Mouse (Mus musculus) forebrain, embryonic 11.5 days (tissue): Measurements from ENCODE around the gene Tas2r138. TPM values are rescaled to one million over a fixed set of nuclear protein-coding genes. Genes with fewer than 3 reads are reported as not detected.
"Not testable (repeated sequence)": the region's sequence is repeated elsewhere in the genome, so short reads cannot be mapped to it uniquely, and the experiment has no call there.

Source experiments
- ATAC-seq: fragments of 200-750 bp; cut with Nextera tagmentation; replicated peaks from 2 replicates; pipeline ENCODE4 v1.8.0; 2017; ENCODE audit warnings: moderate TSS enrichment; ENCODE audit not compliant: low FRiP score
- DNase-seq: peaks from one replicate; pipeline ENCODE4 v3.0.0-alpha.2; 2017; ENCODE audit warnings: low spot score
- H3K27ac ChIP-seq: fragments of 300-500 bp; sonication (generic); 2 replicates; pipeline ENCODE4 v1.5.1; 2014; ENCODE audit warnings: low read depth, low read length
- H3K27me3 ChIP-seq: fragments of 300-500 bp; sonication (generic); 2 replicates; pipeline ENCODE4 v1.6.1; 2014; ENCODE audit warnings: mild to moderate bottlenecking, low read length, mixed read lengths; ENCODE audit not compliant: control insufficient read depth, insufficient read depth
- H3K36me3 ChIP-seq: fragments of 300-500 bp; sonication (generic); 2 replicates; pipeline ENCODE4 v1.6.1; 2014; ENCODE audit warnings: mild to moderate bottlenecking, low read length, moderate library complexity, mixed read lengths; ENCODE audit not compliant: control insufficient read depth, insufficient read depth
- H3K4me1 ChIP-seq: fragments of 300-500 bp; sonication (generic); replicated peaks from 2 replicates; pipeline ENCODE4 v1.6.1; 2014; ENCODE audit warnings: low read length, mixed read lengths; ENCODE audit not compliant: control insufficient read depth, insufficient read depth
- H3K4me2 ChIP-seq: fragments of 300-500 bp; sonication (generic); 2 replicates; pipeline ENCODE4 v1.6.1; 2014; ENCODE audit warnings: low read depth, mild to moderate bottlenecking, low read length, moderate library complexity, mixed read lengths; ENCODE audit not compliant: severe bottlenecking
- H3K4me3 ChIP-seq: fragments of 300-500 bp; sonication (generic); 2 replicates; pipeline ENCODE4 v1.5.1; 2014; ENCODE audit warnings: low read depth, low read length
- H3K9ac ChIP-seq: fragments of 300-500 bp; sonication (generic); 2 replicates; pipeline ENCODE4 v1.6.1; 2014; ENCODE audit warnings: low read length
- H3K9me3 ChIP-seq: fragments of 300-500 bp; sonication (generic); 2 replicates; pipeline ENCODE4 v1.6.1; 2016; ENCODE audit warnings: low read length, mixed read lengths; ENCODE audit not compliant: control insufficient read depth
- WGBS: fragments of 180-500 bp; shearing (Covaris S2); extraction: QIAGEN DNeasy Blood & Tissue Kit; methylation state at CpG from one replicate; pipeline ENCODE4 v1.1.7; 2014; 5-methylcytosine and 5-hydroxymethylcytosine counted together
- polyA plus RNA-seq: library from polyadenylated mRNA; unstranded; fragments of >200 nt; fragmentation: Nextera tagmentation; extraction: Ambion mirVana; gene quantifications from 2 replicates; pipeline ENCODE4 v1.2.1, GENCODE M21; 2014

The Tas2r138 gene
- polyA plus RNA-seq, 1 experiment from 2014 or later, result not detected

- no peaks in the 10 kb centered on the region for H3K9me3 ChIP-seq
- no peaks in the 10 kb centered on the region for H3K27me3 ChIP-seq
- H3K4me3 ChIP-seq, result no peak within 1 kb of the TSS
- no peak for ATAC-seq
- H3K4me1 ChIP-seq, result no peaks in the 10 kb centered on the region
- H3K36me3 ChIP-seq, result no peaks in the 10 kb centered on the region
- H3K9ac ChIP-seq, result no peak within 1 kb of the TSS
- no peak for DNase-seq
- no peak within 1 kb of the TSS for H3K27ac ChIP-seq
- H3K4me2 ChIP-seq, result no peak within 1 kb of the TSS
- 86% methylated on average over 8 of the region's 8 CpGs for WGBS
These were observed 15.4 kb upstream of the Tas2r138 start, which contains the start of gene Mgam for GRCm38 (mm10) chr6:40628406-40629000. Gene Mgam, plus strand, starts transcription at chr6:40628831.

GRCm38 (mm10) chr6:40626111-40626510 lies 13.0 kb upstream of the Tas2r138 start:
- no peaks in the 10 kb centered on the region for H3K4me1 ChIP-seq
- ATAC-seq, result no peak
- 59% methylated on average over 1 of the region's 1 CpGs for WGBS

GRCm38 (mm10) chr6:40617965-40618364 lies 4.9 kb upstream of the Tas2r138 start:
- Histone ChIP-seq H3K36me3 (no peaks in the 10 kb centered on the region), H3K9me3 (no peaks in the 10 kb centered on the region), H3K9ac (no peak overlapping the region), H3K4me1 (no peaks in the 10 kb centered on the region), H3K4me2 (no peak overlapping the region), H3K4me3 (no peak overlapping the region), H3K27me3 (no peaks in the 10 kb centered on the region), H3K27ac (no peak overlapping the region)
- DNase-seq (peak; percentile 76), ATAC-seq (peak; percentile 79)
- WGBS, result 24% methylated on average over 2 of the region's 2 CpGs

More at GRCm38 (mm10) chr6:40626111-40626510, 13.0 kb upstream of the Tas2r138 start:
- no peaks in the 10 kb centered on the region for H3K36me3 ChIP-seq
- no peak overlapping the region for H3K4me2 ChIP-seq
- no peaks in the 10 kb centered on the region for H3K27me3 ChIP-seq
- no peak overlapping the region for H3K9ac ChIP-seq
- H3K9me3 ChIP-seq, result no peaks in the 10 kb centered on the region
- H3K4me3 ChIP-seq, result no peak overlapping the region
- DNase-seq, result no peak
- no peak overlapping the region for H3K27ac ChIP-seq

GRCm38 (mm10) chr6:40610244-40610643 lies 2.9 kb downstream of the Tas2r138 start:
- H3K4me1 ChIP-seq, result no peaks in the 10 kb centered on the region
- H3K4me3 ChIP-seq, result no peak overlapping the region
- 88% methylated on average over 8 of the region's 8 CpGs for WGBS
- H3K9ac ChIP-seq, result no peak overlapping the region
- H3K9me3 ChIP-seq, result no peaks in the 10 kb centered on the region
- no peaks in the 10 kb centered on the region for H3K27me3 ChIP-seq
- H3K27ac ChIP-seq, result no peak overlapping the region
- DNase-seq, result no peak
- no peak for ATAC-seq
- no peak overlapping the region for H3K4me2 ChIP-seq
- no peaks in the 10 kb centered on the region for H3K36me3 ChIP-seq

- Histone ChIP-seq H3K4me1 (no peaks in the 10 kb centered on the region), H3K4me2 (no peak overlapping the region), H3K36me3 (no peaks in the 10 kb centered on the region), H3K27me3 (no peaks in the 10 kb centered on the region), H3K4me3 (no peak overlapping the region), H3K9ac (no peak overlapping the region), H3K9me3 (no peaks in the 10 kb centered on the region), H3K27ac (no peak overlapping the region)
- no peak for DNase-seq
- ATAC-seq, result no peak
These were observed 5.7 kb downstream of the Tas2r138 start for GRCm38 (mm10) chr6:40607431-40607830.

GRCm38 (mm10) chr6:40598546-40598945 lies 14.6 kb downstream of the Tas2r138 start:
- H3K4me3 ChIP-seq, H3K9me3 ChIP-seq, H3K27ac ChIP-seq, DNase-seq, H3K27me3 ChIP-seq, ATAC-seq, H3K36me3 ChIP-seq, H3K4me1 ChIP-seq, H3K9ac ChIP-seq, H3K4me2 ChIP-seq: not testable (repeated sequence)
- 29% methylated on average over 4 of the region's 4 CpGs for WGBS

- Histone ChIP-seq H3K4me3 (no peak overlapping the region), H3K36me3 (no peaks in the 10 kb centered on the region), H3K27me3 (no peaks in the 10 kb centered on the region), H3K9ac (no peak overlapping the region), H3K4me2 (no peak overlapping the region), H3K4me1 (no peaks in the 10 kb centered on the region), H3K9me3 (no peaks in the 10 kb centered on the region), H3K27ac (no peak overlapping the region)
- DNase-seq (no peak), ATAC-seq (no peak)
- WGBS, result 78% methylated on average over 3 of the region's 3 CpGs
These were observed 18.1 kb downstream of the Tas2r138 start for GRCm38 (mm10) chr6:40594804-40595550.

GRCm38 (mm10) chr6:40588346-40588745 lies 24.8 kb downstream of the Tas2r138 start:
- H3K27ac ChIP-seq, result no peak overlapping the region
- no peak overlapping the region for H3K9ac ChIP-seq
- no peak overlapping the region for H3K4me3 ChIP-seq
- H3K27me3 ChIP-seq, result no peaks in the 10 kb centered on the region
- no peaks in the 10 kb centered on the region for H3K9me3 ChIP-seq
- DNase-seq (no peak), ATAC-seq (no peak)
- H3K36me3 ChIP-seq, result no peaks in the 10 kb centered on the region
- 96% methylated on average over 2 of the region's 2 CpGs for WGBS
- no peak overlapping the region for H3K4me2 ChIP-seq
- H3K4me1 ChIP-seq, result no peaks in the 10 kb centered on the region

- H3K27ac ChIP-seq, result no peak within 1 kb of the TSS
- no peak for DNase-seq
- no peak within 1 kb of the TSS for H3K4me2 ChIP-seq
- H3K9ac ChIP-seq, result no peak within 1 kb of the TSS
- no peaks in the 10 kb centered on the region for H3K4me1 ChIP-seq
- no peaks in the 10 kb centered on the region for H3K9me3 ChIP-seq
- no peaks in the 10 kb centered on the region for H3K27me3 ChIP-seq
- 93% methylated on average over 5 of the region's 5 CpGs for WGBS
- ATAC-seq, result no peak
- H3K4me3 ChIP-seq, result no peak within 1 kb of the TSS
- H3K36me3 ChIP-seq, result no peaks in the 10 kb centered on the region
These were observed 27.5 kb downstream of the Tas2r138 start, which contains the start of gene Clec5a for GRCm38 (mm10) chr6:40585645-40586044. Gene Clec5a, minus strand, starts transcription at chr6:40585821.
